Mouse (Mus musculus) testis, postnatal 10 days (tissue): ENCODE results near the gene Rbfox2.
A peak's percentile ranks its signal among the peaks of the same experiment; 100 is the strongest.

ENCODE experiments used
- DNase-seq: peaks from one replicate; pipeline ENCODE4 v3.0.0; 2021; ENCODE audit warnings: low spot score

Gene Rbfox2

GRCm38 (mm10) chr15:77099756-77100155 is 207.0 kb downstream of the Rbfox2 start:
- DNase-seq = no peak

- no peak for DNase-seq
Measured at GRCm38 (mm10) chr15:77097358-77097757, 209.4 kb downstream of the Rbfox2 start.

GRCm38 (mm10) chr15:77095216-77095615 is 211.6 kb downstream of the Rbfox2 start:
- DNase-seq = no peak

GRCm38 (mm10) chr15:77094431-77094830 is 212.4 kb downstream of the Rbfox2 start:
- DNase-seq = no peak

GRCm38 (mm10) chr15:77091394-77091793 is 215.4 kb downstream of the Rbfox2 start:
- no peak for DNase-seq

GRCm38 (mm10) chr15:77090531-77090930 is 216.3 kb downstream of the Rbfox2 start:
- DNase-seq = no peak

GRCm38 (mm10) chr15:77089249-77089648 is 217.6 kb downstream of the Rbfox2 start:
- DNase-seq = no peak

GRCm38 (mm10) chr15:77086488-77086887 is 220.3 kb downstream of the Rbfox2 start:
- no peak for DNase-seq

GRCm38 (mm10) chr15:77085818-77086217 is 221.0 kb downstream of the Rbfox2 start:
- peak; percentile 62 for DNase-seq

GRCm38 (mm10) chr15:77081454-77081853 is 225.3 kb downstream of the Rbfox2 start:
- peak; percentile 49 for DNase-seq

GRCm38 (mm10) chr15:77080684-77081254 is 226.0 kb downstream of the Rbfox2 start:
- no peak for DNase-seq

GRCm38 (mm10) chr15:77079890-77080361 is 226.9 kb downstream of the Rbfox2 start:
- DNase-seq = no peak

GRCm38 (mm10) chr15:77079256-77079822 is 227.5 kb downstream of the Rbfox2 start:
- DNase-seq = no peak

- no peak for DNase-seq
Measured at GRCm38 (mm10) chr15:77078786-77079185, 228.0 kb downstream of the Rbfox2 start.

GRCm38 (mm10) chr15:77077906-77078305 is 228.9 kb downstream of the Rbfox2 start:
- no peak for DNase-seq

GRCm38 (mm10) chr15:77076523-77076922 is 230.3 kb downstream of the Rbfox2 start:
- DNase-seq = no peak

GRCm38 (mm10) chr15:77072556-77073163 is 234.1 kb downstream of the Rbfox2 start:
- no peak for DNase-seq

GRCm38 (mm10) chr15:77071501-77071900 is 235.3 kb downstream of the Rbfox2 start:
- peak; percentile 60 for DNase-seq

- DNase-seq = no peak
Measured at GRCm38 (mm10) chr15:77070745-77071268, 236.0 kb downstream of the Rbfox2 start.

GRCm38 (mm10) chr15:77069019-77069418 is 237.8 kb downstream of the Rbfox2 start:
- no peak for DNase-seq

GRCm38 (mm10) chr15:77068439-77068861 is 238.4 kb downstream of the Rbfox2 start:
- DNase-seq = peak; percentile 62

- DNase-seq = no peak
Measured at GRCm38 (mm10) chr15:77066233-77066632, 240.6 kb downstream of the Rbfox2 start.

GRCm38 (mm10) chr15:77065259-77065852 is 241.4 kb downstream of the Rbfox2 start:
- DNase-seq = no peak
